Mouse (Mus musculus): ENCODE measurements around the gene Tnr. TPM values are rescaled to one million over a fixed set of nuclear protein-coding genes. Genes with fewer than 3 reads are reported as not detected.
A peak's percentile ranks its signal among the peaks of the same experiment; 100 is the strongest.

The Tnr gene
- total RNA-seq, 1 experiment from 2014 or later = not detected

GRCm38 (mm10) chr1:159773671-159774070, 250.1 kb downstream of the Tnr start:
- no peak for ATAC-seq (replicated peaks; ENCODE audit: low read depth, poor library complexity, severe bottlenecking)

GRCm38 (mm10) chr1:159775168-159775567, 251.6 kb downstream of the Tnr start:
- ATAC-seq (replicated peaks; ENCODE audit: low read depth, poor library complexity, severe bottlenecking) = no peak

- no peak for ATAC-seq (replicated peaks; ENCODE audit: low read depth, poor library complexity, severe bottlenecking)
These were observed 253.5 kb downstream of the Tnr start for GRCm38 (mm10) chr1:159777107-159777506.

GRCm38 (mm10) chr1:159779424-159779823, 255.9 kb downstream of the Tnr start:
- ATAC-seq (replicated peaks; ENCODE audit: low read depth, poor library complexity, severe bottlenecking) = no peak

- peak; percentile 73 for ATAC-seq (replicated peaks; ENCODE audit: low read depth, poor library complexity, severe bottlenecking)
These were observed 260.3 kb downstream of the Tnr start for GRCm38 (mm10) chr1:159783842-159784241.

GRCm38 (mm10) chr1:159788312-159788711, 264.7 kb downstream of the Tnr start:
- no peak for ATAC-seq (replicated peaks; ENCODE audit: low read depth, poor library complexity, severe bottlenecking)

- ATAC-seq (replicated peaks; ENCODE audit: low read depth, poor library complexity, severe bottlenecking) = no peak
These were observed 269.0 kb downstream of the Tnr start for GRCm38 (mm10) chr1:159792546-159792945.

GRCm38 (mm10) chr1:159796021-159796420, 272.5 kb downstream of the Tnr start:
- peak; percentile 66 for ATAC-seq (replicated peaks; ENCODE audit: low read depth, poor library complexity, severe bottlenecking)

GRCm38 (mm10) chr1:159800366-159800765, 276.8 kb downstream of the Tnr start:
- ATAC-seq (replicated peaks; ENCODE audit: low read depth, poor library complexity, severe bottlenecking) = no peak

GRCm38 (mm10) chr1:159801753-159802152, 278.2 kb downstream of the Tnr start:
- ATAC-seq (replicated peaks; ENCODE audit: low read depth, poor library complexity, severe bottlenecking) = no peak

- no peak for ATAC-seq (replicated peaks; ENCODE audit: low read depth, poor library complexity, severe bottlenecking)
These were observed 280.1 kb downstream of the Tnr start for GRCm38 (mm10) chr1:159803711-159804110.

GRCm38 (mm10) chr1:159809493-159809892, 285.9 kb downstream of the Tnr start:
- no peak for ATAC-seq (replicated peaks; ENCODE audit: low read depth, poor library complexity, severe bottlenecking)

GRCm38 (mm10) chr1:159811805-159812204, 288.2 kb downstream of the Tnr start:
- ATAC-seq (replicated peaks; ENCODE audit: low read depth, poor library complexity, severe bottlenecking) = no peak

GRCm38 (mm10) chr1:159812820-159813411, 289.3 kb downstream of the Tnr start:
- peak; percentile 92 for ATAC-seq (replicated peaks; ENCODE audit: low read depth, poor library complexity, severe bottlenecking)

GRCm38 (mm10) chr1:159814348-159814747, 290.8 kb downstream of the Tnr start:
- ATAC-seq (replicated peaks; ENCODE audit: low read depth, poor library complexity, severe bottlenecking) = peak; percentile 71

- ATAC-seq (replicated peaks; ENCODE audit: low read depth, poor library complexity, severe bottlenecking) = no peak
These were observed 293.2 kb downstream of the Tnr start for GRCm38 (mm10) chr1:159816614-159817371.

GRCm38 (mm10) chr1:159819511-159819910, 295.9 kb downstream of the Tnr start:
- ATAC-seq (replicated peaks; ENCODE audit: low read depth, poor library complexity, severe bottlenecking) = no peak

GRCm38 (mm10) chr1:159822416-159822815, 298.8 kb downstream of the Tnr start:
- ATAC-seq (replicated peaks; ENCODE audit: low read depth, poor library complexity, severe bottlenecking) = no peak

GRCm38 (mm10) chr1:159828531-159828930, 305.0 kb downstream of the Tnr start:
- ATAC-seq (replicated peaks; ENCODE audit: low read depth, poor library complexity, severe bottlenecking) = no peak

- ATAC-seq (replicated peaks; ENCODE audit: low read depth, poor library complexity, severe bottlenecking) = no peak
These were observed 309.6 kb downstream of the Tnr start for GRCm38 (mm10) chr1:159833165-159833564.

- no peak for ATAC-seq (replicated peaks; ENCODE audit: low read depth, poor library complexity, severe bottlenecking)
These were observed 310.2 kb downstream of the Tnr start for GRCm38 (mm10) chr1:159833646-159834338.
